Mouse (Mus musculus): Measurements from ENCODE around the gene Pigf. TPM values are rescaled to one million over a fixed set of nuclear protein-coding genes. Genes with fewer than 3 reads are reported as not detected.
"Not testable (repeated sequence)": the region's sequence is repeated elsewhere in the genome, so short reads cannot be mapped to it uniquely, and the experiment has no call there.

Pigf gene
- polyA plus RNA-seq (2012; rRNA removed), result 2.9 and 5.3 TPM in 2 replicates

DNA sequence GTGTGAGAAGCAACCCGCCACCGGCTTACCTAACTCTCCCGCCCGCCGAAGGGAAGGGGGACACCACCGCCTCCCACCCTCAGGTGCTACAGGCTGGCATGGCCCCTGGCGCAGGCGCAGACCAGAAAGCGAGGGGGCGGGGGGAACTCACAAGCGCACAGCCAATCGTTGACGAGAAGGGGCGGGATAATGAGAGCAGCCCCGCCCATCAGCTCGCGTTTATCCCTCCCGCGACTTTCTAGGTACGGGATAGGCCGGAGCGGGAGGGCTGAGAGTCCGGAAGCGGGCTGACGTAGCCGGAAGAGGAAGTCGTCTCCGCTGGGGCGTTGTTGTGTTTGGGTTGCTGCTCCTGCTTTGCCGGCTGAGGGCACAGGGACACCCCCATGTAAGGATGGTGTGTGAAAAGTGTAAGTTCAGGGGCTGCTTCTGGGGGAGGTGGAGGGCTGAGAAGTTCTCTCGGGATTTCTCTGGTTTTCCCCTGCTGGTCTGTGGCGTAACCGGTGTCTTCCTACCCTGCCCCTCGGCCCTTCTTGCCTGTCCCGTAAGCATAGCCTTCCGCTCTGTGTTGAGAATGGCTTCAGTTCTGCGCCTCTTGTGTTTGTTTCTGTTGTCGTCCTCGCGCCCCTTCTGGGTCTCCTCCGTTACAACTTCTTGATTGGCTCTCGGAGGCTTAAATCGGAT lies at the start of gene Pigf, which contains the start of gene Cript:
Pigf (minus strand) TSS at position 138 of the 681 bp plus-strand sequence.
Cript (plus strand) TSS at position 282 of the 681 bp plus-strand sequence.
- Histone ChIP-seq H3K4me1 (ENCODE audit: control insufficient read depth, insufficient read depth, low read length) (no peaks in the 10 kb centered on the region; the same call in 1 of the 2 replicates), H3K4me3 (replicated peaks; ENCODE audit: extremely low read depth, low read depth, low read length) (peak within 1 kb of the TSS; percentile 97)
- 1% methylated on average over 43 of the region's 43 CpGs for WGBS
- DNase-seq, result peak; percentile 97
- TF ChIP-seq POLR2A (IDR thresholded peaks at IDR 0.05; ENCODE audit: borderline replicate concordance, extremely low read depth, low read depth, low read length) (peak; percentile 99), CTCF (IDR thresholded peaks at IDR 0.05; ENCODE audit: insufficient read depth, low read length) (0 out of 2 replicates have a peak, but pooled peaks have one; percentile 16)

DNA sequence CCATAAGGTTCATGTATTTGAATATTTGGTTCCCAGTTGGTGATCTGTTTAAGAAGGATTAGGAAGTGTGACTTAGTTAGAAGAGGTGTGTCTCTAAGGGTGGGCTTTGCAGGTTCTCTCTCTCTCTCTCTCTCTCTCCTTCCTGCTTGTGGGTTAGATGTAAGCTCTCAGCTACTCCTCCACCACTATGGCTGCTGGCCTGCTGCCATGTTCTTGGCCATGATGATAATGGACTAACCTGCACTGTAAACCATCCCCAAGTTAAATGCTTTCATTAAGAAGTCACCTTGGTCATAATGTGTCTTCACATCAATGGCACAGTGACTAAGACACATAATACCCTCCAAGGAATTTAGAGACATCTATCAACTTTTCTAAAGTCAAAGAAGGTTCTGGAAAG lies 48.3 kb upstream of the Pigf start:
- DNase-seq, result no peak
- TF ChIP-seq POLR2A (IDR thresholded peaks at IDR 0.05; ENCODE audit: borderline replicate concordance, extremely low read depth, low read depth, low read length), result no peak
- no peak for TF ChIP-seq CTCF (IDR thresholded peaks at IDR 0.05; ENCODE audit: insufficient read depth, low read length)
- Histone ChIP-seq H3K4me3 (replicated peaks; ENCODE audit: extremely low read depth, low read depth, low read length) (no peak overlapping the region), H3K4me1 (ENCODE audit: control insufficient read depth, insufficient read depth, low read length) (no peaks in the 10 kb centered on the region)

DNA sequence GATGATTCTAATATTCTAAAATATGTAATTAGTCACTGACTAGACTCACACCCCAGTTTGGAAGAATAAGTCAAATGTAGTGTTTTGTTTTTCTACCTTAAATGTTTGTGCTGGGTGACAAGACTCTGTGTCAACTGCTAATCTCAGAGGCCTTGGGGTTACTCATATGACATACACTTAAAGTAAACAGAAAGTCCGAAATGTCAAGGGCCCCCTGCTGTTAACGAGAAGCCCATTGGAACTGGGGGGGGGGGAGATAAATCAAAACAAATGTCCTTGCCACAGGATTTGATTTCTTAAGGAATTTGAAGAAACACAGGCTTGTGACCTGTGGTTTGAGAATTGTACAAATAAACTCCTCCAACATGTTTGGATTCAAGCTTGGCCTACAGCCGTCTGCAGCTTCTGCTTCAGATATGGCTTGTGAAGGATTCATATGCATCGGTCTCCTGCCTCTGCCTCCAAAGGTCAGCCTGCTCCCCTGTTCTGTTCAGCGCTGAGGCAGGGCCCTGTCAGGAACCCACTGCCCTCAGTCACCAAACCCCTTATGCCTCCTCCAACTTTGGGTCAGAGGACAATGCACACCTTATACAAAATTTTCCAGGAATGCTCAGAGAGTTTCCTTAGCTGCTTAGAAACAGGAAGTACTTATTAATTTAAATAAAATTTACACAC lies 47.7 kb upstream of the Pigf start:
- DNase-seq, result no peak
- H3K4me3 ChIP-seq (replicated peaks; ENCODE audit: extremely low read depth, low read depth, low read length), result no peak overlapping the region
- 61% methylated on average over 5 of the region's 5 CpGs for WGBS
- TF ChIP-seq CTCF (IDR thresholded peaks at IDR 0.05; ENCODE audit: insufficient read depth, low read length), result no peak
- TF ChIP-seq POLR2A (IDR thresholded peaks at IDR 0.05; ENCODE audit: borderline replicate concordance, extremely low read depth, low read depth, low read length), result no peak
- H3K4me1 ChIP-seq (ENCODE audit: control insufficient read depth, insufficient read depth, low read length), result no peaks in the 10 kb centered on the region

DNA sequence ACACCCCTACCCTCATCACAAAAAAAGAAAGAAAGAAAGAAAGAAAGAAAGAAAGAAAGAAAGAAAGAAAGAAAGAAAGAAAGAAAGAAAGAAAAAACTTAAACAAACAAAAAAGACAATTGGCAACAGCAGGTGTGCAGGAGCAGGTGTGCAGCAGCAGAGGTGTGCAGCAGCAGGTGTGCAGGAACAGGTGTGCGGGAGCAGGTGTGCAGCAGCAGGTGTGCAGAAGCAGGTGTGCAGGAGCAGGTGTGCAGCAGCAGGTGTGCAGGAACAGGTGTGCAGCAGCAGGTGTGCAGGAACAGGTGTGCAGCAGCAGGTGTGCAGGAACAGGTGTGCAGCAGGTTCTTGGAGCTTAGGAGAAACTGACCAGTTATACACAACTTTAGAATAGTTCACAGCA lies 47.0 kb upstream of the Pigf start:
- WGBS, result 88% methylated on average over 1 of the region's 1 CpGs
- DNase-seq; H3K4me3 ChIP-seq (replicated peaks; ENCODE audit: extremely low read depth, low read depth, low read length); H3K4me1 ChIP-seq (ENCODE audit: control insufficient read depth, insufficient read depth, low read length): not testable (repeated sequence)

DNA sequence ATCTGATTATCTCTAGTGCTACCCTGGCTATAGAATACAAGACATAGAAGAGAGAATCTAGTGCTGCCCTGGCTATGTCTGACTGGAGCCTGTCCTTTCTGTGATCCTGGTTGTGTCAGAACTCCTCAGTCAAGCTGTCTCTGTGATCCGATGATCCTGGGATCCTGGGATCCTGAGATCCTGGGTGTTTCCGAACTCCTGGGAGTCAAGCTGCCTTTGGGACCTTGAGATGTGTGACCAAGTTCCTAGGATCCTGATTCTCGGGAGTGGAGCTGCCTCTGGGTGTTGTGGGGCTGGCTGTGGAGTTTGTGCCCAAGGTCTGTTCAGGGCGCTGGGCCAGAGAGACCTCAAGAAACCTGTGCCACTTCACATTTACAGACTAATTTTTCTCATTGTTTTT lies 43.8 kb upstream of the Pigf start:
- WGBS, result 85% methylated on average over 4 of the region's 4 CpGs

DNA sequence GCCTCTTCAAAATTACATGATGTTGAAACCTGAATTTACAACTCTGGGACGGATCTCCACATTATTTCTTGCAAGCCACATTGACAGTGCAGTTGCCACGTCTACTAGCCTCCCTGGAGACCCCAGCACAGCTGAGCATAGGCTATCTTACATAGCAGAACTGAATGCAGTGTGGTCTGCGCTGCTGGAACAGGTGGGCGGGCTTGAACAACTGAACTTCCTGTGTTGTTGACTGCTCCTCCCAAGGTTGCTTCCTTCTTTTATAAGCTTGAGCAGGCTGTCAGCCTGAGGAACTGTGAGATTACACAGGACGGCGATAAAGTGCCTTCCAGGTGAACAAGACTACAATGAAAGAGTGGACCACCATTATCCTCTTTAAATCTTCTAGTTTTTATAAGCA lies 38.8 kb upstream of the Pigf start:
- DNase-seq, result no peak
- TF ChIP-seq POLR2A (IDR thresholded peaks at IDR 0.05; ENCODE audit: borderline replicate concordance, extremely low read depth, low read depth, low read length) (no peak), CTCF (IDR thresholded peaks at IDR 0.05; ENCODE audit: insufficient read depth, low read length) (no peak)
- no peak overlapping the region for H3K4me3 ChIP-seq (replicated peaks; ENCODE audit: extremely low read depth, low read depth, low read length)
- H3K4me1 ChIP-seq (ENCODE audit: control insufficient read depth, insufficient read depth, low read length), result no peaks in the 10 kb centered on the region
- 42% methylated on average over 6 of the region's 6 CpGs for WGBS

More for the DNA sequence above, 43.8 kb upstream of the Pigf start:
- Histone ChIP-seq H3K4me3 (replicated peaks; ENCODE audit: extremely low read depth, low read depth, low read length) (no peak overlapping the region), H3K4me1 (ENCODE audit: control insufficient read depth, insufficient read depth, low read length) (no peaks in the 10 kb centered on the region)
- DNase-seq, result no peak
- TF ChIP-seq CTCF (IDR thresholded peaks at IDR 0.05; ENCODE audit: insufficient read depth, low read length) (no peak), POLR2A (IDR thresholded peaks at IDR 0.05; ENCODE audit: borderline replicate concordance, extremely low read depth, low read depth, low read length) (no peak)

DNA sequence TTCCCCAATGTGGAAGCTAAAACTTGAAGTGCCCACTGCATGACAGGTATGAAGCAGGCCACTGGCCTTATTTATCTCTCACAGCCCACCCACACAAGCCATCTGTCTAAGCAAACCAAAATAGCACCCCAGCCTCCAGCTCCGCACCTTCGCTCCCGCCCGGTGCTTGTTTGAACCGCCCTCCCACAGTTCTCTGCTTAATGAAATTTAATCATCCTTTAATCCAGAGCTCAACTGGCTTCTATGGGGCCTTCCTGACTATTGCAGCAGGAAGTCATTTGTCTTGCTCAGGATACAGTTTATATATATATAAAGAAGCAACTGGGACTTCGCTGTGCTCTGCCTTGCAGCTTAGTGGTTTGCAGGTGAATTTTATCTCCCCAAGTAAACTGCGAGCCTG lies 38.3 kb upstream of the Pigf start:
- Histone ChIP-seq H3K4me3 (replicated peaks; ENCODE audit: extremely low read depth, low read depth, low read length) (no peak overlapping the region), H3K4me1 (ENCODE audit: control insufficient read depth, insufficient read depth, low read length) (no peaks in the 10 kb centered on the region)
- TF ChIP-seq CTCF (IDR thresholded peaks at IDR 0.05; ENCODE audit: insufficient read depth, low read length), result no peak
- TF ChIP-seq POLR2A (IDR thresholded peaks at IDR 0.05; ENCODE audit: borderline replicate concordance, extremely low read depth, low read depth, low read length), result no peak
- WGBS, result 48% methylated on average over 7 of the region's 7 CpGs
- no peak for DNase-seq

DNA sequence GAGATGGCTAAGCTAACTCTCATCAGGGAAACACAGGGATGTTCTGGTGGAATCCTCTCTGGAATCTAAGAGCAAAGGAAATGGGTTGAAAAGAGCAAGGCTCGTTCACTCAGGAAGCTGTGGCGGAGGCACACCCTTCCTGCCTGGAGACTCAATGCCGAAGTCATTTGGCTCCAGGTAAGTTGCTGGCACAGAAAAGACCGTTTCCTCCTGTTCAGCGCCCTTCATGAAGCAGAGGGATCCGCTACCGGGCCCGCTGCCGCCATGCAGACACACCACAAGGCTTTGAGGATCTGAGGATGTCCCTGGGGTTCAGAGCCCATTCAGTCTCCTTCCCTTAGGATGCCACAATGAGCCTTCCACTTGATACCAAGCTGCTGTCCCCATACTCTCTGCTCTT lies 37.4 kb upstream of the Pigf start:
- WGBS, result 56% methylated on average over 9 of the region's 9 CpGs
- Histone ChIP-seq H3K4me1 (ENCODE audit: control insufficient read depth, insufficient read depth, low read length) (no peaks in the 10 kb centered on the region), H3K4me3 (replicated peaks; ENCODE audit: extremely low read depth, low read depth, low read length) (no peak overlapping the region)
- TF ChIP-seq CTCF (IDR thresholded peaks at IDR 0.05; ENCODE audit: insufficient read depth, low read length) (no peak), POLR2A (IDR thresholded peaks at IDR 0.05; ENCODE audit: borderline replicate concordance, extremely low read depth, low read depth, low read length) (no peak)
- no peak for DNase-seq

DNA sequence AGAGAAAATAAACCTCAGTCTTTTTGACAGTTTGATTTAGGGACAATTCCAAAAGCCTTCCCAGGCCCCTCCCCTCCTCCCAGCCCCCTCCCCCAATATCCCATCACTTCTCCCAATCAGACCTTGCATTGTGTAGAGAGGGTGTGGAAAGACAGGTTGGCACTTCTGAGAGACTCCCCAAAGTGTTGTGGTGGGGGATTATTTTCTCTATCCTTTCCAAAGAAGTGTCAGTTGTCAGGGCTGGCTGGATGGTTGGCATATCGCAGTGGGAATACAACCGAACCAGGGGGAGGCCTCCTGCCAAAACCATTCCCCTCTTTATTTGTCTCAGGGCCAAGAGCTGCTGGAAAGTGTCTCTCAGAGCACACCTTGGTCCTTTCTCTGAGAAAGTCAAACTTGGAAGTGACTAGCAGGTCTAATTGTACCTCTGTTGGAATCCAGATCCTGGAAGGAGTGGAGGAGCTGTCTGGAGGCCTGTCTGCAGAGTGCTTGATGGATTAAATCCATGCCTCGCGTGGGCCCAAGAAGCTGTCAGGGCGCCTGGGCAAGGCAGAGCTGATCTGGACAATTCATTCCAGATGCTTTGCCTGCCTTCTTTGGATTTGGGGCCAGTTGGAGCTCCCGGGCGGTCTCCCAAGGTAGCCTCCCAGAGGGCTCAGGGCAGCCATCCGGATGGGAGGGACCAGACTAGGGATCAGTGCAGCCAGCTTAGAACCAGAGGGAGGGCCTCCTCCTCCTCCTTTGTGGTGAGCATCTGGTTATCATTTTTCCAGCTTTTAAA lies 32.5 kb upstream of the Pigf start:
- H3K4me1 ChIP-seq (ENCODE audit: control insufficient read depth, insufficient read depth, low read length), result peaks cover 5% of the 10 kb centered on the region; the same call in 1 of the 2 replicates
- no peak for DNase-seq
- TF ChIP-seq CTCF (IDR thresholded peaks at IDR 0.05; ENCODE audit: insufficient read depth, low read length) (no peak), POLR2A (IDR thresholded peaks at IDR 0.05; ENCODE audit: borderline replicate concordance, extremely low read depth, low read depth, low read length) (no peak)
- WGBS, result 74% methylated on average over 8 of the region's 8 CpGs
- no peak overlapping the region for H3K4me3 ChIP-seq (replicated peaks; ENCODE audit: extremely low read depth, low read depth, low read length)
